In genomic region chrX:8948130-8948805, GRCm38 (mm10) we compare ENCODE assay signal across 8 mouse cellular contexts. TPM values are rescaled to one million over a fixed set of nuclear protein-coding genes. Genes with fewer than 3 reads are reported as not detected.
A peak's percentile ranks its signal among the peaks of the same experiment; 100 is the strongest.
DNase-seq lines count a peak whose midpoint lies in the region; ATAC-seq lines count a peak whose summit lies in the region.
"Not testable (repeated sequence)": the region's sequence is repeated elsewhere in the genome, so short reads cannot be mapped to it uniquely, and the experiment has no call there.

No protein-coding gene starts in this region.

- peak; percentile 83 for ATAC-seq in hindbrain, embryonic 15.5 days (ENCODE audit: low FRiP score, low read depth)

- 20% methylated on average over 7 of the region's 7 CpGs for WGBS in hindbrain, embryonic 15.5 days

- H3K27ac ChIP-seq in hindbrain, embryonic 15.5 days (replicated peaks): not testable (repeated sequence)

- H3K4me1 ChIP-seq in hindbrain, embryonic 15.5 days (replicated peaks): not testable (repeated sequence)

- H3K36me3 ChIP-seq in hindbrain, embryonic 15.5 days: not testable (repeated sequence)

- H3K9ac ChIP-seq in hindbrain, embryonic 15.5 days: not testable (repeated sequence)

- H3K9me3 ChIP-seq in hindbrain, embryonic 15.5 days: not testable (repeated sequence)

- H3K4me2 ChIP-seq in hindbrain, embryonic 15.5 days: not testable (repeated sequence)

- not testable (repeated sequence) for H3K4me3 ChIP-seq in hindbrain, embryonic 15.5 days

- peak; percentile 87 for DNase-seq in NIH3T3 (ENCODE audit: low read depth)
- DNase-seq in cerebellum, adult 9-11 months: peak; percentile 66
- DNase-seq in frontal cortex, postnatal 14 days (ENCODE audit: low spot score in 2 of 2): peak; percentile 57 to 84
- DNase-seq in layer of hippocampus, postnatal 14 days (ENCODE audit: low spot score in 2 of 2): peak; percentile 74 to 85
- peak; percentile 84 for DNase-seq in lung, postnatal 14 days
- peak; percentile 54 for DNase-seq in retina, postnatal 7 days (ENCODE audit: low read depth, low spot score)
- DNase-seq in urinary bladder, adult 18-20 months (ENCODE audit: low spot score in 2 of 2): peak; percentile 58 to 63

- H3K27me3 ChIP-seq in hindbrain, embryonic 15.5 days: not testable (repeated sequence)

RNA-seq across cellular contexts. Expression of gene Fthl17b, which starts 14.5 kb away (rescaled TPM):
- not detected in 2 replicates for polyA plus RNA-seq in hindbrain, embryonic 15.5 days (2015; fragmentation: Nextera tagmentation; extraction: Ambion mirVana)
- not detected for total RNA-seq in layer of hippocampus, postnatal 14 days (2021)

RNA-seq across cellular contexts. Expression of gene Fthl17c, which starts 28.1 kb away (rescaled TPM):
- polyA plus RNA-seq in hindbrain, embryonic 15.5 days (2015; fragmentation: Nextera tagmentation; extraction: Ambion mirVana): not detected in 2 replicates
- total RNA-seq in layer of hippocampus, postnatal 14 days (2021): not detected

RNA-seq across cellular contexts. Expression of gene Fthl17d, which starts 38.3 kb away (rescaled TPM):
- not detected in 2 replicates for polyA plus RNA-seq in hindbrain, embryonic 15.5 days (2015; fragmentation: Nextera tagmentation; extraction: Ambion mirVana)
- not detected for total RNA-seq in layer of hippocampus, postnatal 14 days (2021)

RNA-seq across cellular contexts. Expression of gene B630019K06Rik, which starts 56.1 kb away (rescaled TPM):
- polyA plus RNA-seq in hindbrain, embryonic 15.5 days (2015; fragmentation: Nextera tagmentation; extraction: Ambion mirVana): 26.2 and 28.8 TPM in 2 replicates
- 10 to 100 TPM; 28.5 to 30.2 TPM for total RNA-seq in layer of hippocampus, postnatal 14 days (2021)
